Mouse (Mus musculus) megakaryocyte progenitor cell, adult 5-6 weeks (primary cell): ENCODE data around the gene D030056L22Rik. TPM values are rescaled to one million over a fixed set of nuclear protein-coding genes. Genes with fewer than 3 reads are reported as not detected.

Experiments used
- ATAC-seq: replicated peaks from 2 replicates; pipeline ENCODE4 v1.8.0; 2016; ENCODE audit warnings: mild to moderate bottlenecking, moderate TSS enrichment, inconsistent platforms; ENCODE audit not compliant: poor library complexity
- total RNA-seq, 2 experiments: library from RNA; stranded (forward) in 1 of 2; stranded (reverse) in 1 of 2; fragments of 157-497, 149-512 nt in 1 of 2; fragments of 200-1000 nt in 1 of 2; gene quantifications; 2 replicates each; pipeline versions ENCODE4 v1.2.3 to v1.2.4; 2015 to 2017

D030056L22Rik gene
- total RNA-seq (2015), result 37.3 and 51.3 TPM in 2 replicates
- 22.7 and 25.5 TPM in 2 replicates for total RNA-seq (2017)

- ATAC-seq, result peak; percentile 92
Measured at GRCm38 (mm10) chr19:18712866-18713300, at the start of gene D030056L22Rik. Gene D030056L22Rik, plus strand, starts transcription at chr19:18713193.

DNA sequence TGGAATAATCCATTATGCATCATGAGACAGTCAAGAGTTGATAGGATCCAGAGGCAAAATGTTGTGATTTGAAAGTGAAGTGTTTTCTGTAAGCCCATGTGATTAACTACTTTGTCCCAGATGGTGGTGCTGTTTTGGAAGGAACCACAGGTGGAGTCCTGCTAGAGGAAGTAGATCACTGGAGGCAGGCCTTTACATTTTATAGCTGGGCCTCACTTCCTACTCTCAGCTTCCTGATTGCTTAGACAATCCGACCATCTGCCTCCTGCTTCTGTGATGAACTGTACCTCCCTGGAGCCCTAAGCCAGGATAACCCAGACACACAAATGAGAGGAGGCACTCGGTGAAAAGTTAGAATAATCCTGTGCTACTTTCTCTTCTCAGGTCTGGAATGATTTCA lies 49.1 kb upstream of the D030056L22Rik start:
- ATAC-seq, result peak; percentile 95

GRCm38 (mm10) chr19:18666966-18667365 lies 46.0 kb upstream of the D030056L22Rik start:
- no peak for ATAC-seq

DNA sequence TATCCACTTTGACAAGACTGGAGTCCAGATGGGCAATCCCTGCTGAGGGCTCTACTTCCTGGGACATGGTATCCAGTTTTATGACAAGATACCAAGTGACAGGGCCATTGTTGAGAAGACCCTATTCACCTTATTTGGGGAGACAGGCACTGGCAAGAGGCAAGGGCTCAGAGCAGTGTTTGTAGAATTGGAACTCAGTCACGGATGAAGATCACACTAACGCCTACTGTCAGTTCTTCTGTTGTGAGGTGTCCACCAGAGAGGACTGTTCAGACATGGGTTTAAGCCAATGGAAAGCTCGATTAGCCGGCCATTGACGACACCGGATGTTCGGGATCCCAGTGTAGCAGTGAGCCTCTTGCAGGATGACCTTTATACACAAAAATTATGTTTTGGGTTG lies 43.4 kb upstream of the D030056L22Rik start:
- ATAC-seq, result no peak

- peak; percentile 97 for ATAC-seq
Measured at GRCm38 (mm10) chr19:18670608-18671007, 42.4 kb upstream of the D030056L22Rik start, which contains the start of gene Carnmt1. Gene Carnmt1, plus strand, starts transcription at chr19:18670764.

GRCm38 (mm10) chr19:18671056-18671741 lies 41.8 kb upstream of the D030056L22Rik start:
- ATAC-seq, result peak; percentile 21

- ATAC-seq, result no peak
Measured at GRCm38 (mm10) chr19:18672498-18672897, 40.5 kb upstream of the D030056L22Rik start.

GRCm38 (mm10) chr19:18673116-18673515 lies 39.9 kb upstream of the D030056L22Rik start:
- no peak for ATAC-seq

DNA sequence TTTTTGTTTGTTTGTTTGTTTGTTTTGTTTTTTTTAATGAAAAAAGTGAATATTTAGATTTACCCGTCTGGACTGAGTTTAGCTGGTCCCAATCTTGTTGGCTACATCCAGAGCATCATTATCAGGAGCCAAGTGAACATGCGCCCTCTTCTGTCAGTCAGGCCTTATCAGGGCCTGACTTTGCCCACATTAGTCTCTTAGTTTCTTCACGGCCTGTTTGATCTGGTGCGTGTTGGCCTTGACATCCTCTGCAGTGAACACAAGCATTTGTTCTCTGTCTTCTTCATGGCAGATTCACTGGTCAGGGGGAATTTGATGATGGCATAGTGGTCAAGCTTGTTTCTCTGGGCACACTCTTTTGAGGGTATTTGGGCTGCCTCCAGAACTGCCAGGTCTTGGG lies 30.9 kb upstream of the D030056L22Rik start:
- peak; percentile 89 for ATAC-seq

DNA sequence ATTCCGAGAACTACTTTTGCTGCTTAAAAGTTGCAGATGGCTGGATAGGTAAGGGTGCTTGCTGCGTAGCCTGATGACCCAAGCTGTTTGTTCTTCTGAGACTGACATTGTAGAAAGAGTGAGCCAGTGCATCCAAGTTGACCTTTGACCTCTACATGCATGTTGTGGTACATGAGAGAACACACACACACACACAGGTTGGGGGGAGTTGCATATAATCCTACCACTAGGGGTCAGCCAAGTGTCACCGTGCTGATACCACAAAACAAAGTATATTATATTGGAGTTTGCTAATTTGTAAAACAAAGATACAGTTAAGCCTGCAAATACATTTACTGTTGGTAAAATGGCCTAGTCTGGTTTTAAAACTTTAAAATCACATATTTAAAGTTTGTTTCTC lies 25.4 kb upstream of the D030056L22Rik start:
- peak; percentile 95 for ATAC-seq

- peak; percentile 92 for ATAC-seq
Measured at GRCm38 (mm10) chr19:18692176-18692575, 20.8 kb upstream of the D030056L22Rik start.

- no peak for ATAC-seq
Measured at GRCm38 (mm10) chr19:18692768-18693167, 20.2 kb upstream of the D030056L22Rik start.

DNA sequence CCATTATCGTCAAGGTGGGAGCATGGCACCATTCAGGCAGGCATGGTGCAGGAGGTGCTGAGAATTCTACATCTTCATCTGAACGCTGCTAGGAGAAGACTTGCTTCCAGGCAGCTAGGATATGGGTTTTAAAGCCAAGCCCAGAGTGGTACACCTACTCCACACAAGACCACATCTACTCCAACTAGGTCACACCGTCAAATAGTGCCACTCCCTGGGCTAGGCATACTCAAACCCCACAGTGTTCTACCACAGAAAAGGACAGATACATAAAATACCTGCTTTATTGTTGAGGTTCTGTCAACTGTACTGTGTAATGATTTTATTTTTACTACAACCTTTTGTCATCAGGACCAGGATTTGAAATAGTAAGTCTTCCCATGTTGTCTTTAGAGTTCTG lies 17.9 kb upstream of the D030056L22Rik start:
- no peak for ATAC-seq

GRCm38 (mm10) chr19:18695552-18695951 lies 17.4 kb upstream of the D030056L22Rik start:
- ATAC-seq, result 0 out of 2 replicates have a peak, but pooled peaks have one; percentile 23

- no peak for ATAC-seq
Measured at GRCm38 (mm10) chr19:18708101-18708500, 4.9 kb upstream of the D030056L22Rik start.

DNA sequence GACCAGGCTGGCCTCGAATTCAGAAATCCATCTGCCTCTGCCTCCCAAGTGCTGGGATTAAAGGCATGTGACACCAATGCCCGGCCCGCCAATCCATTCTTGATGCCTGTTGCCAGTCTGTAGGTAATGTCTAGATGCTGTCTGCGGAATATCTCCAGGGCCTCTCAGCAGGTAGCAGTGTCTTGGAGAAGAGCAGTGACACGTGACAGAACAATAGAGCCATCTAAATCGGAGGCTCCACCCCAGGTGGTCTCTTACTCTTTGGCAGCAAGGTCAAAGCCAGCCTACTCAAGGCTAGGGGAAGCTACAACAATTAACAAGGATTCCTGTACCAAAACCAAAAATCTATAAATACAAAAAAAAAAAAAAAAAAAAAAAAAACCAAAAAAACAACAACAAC lies 2.1 kb upstream of the D030056L22Rik start:
- ATAC-seq, result no peak

GRCm38 (mm10) chr19:18711589-18711988 lies 1.4 kb upstream of the D030056L22Rik start:
- no peak for ATAC-seq

DNA sequence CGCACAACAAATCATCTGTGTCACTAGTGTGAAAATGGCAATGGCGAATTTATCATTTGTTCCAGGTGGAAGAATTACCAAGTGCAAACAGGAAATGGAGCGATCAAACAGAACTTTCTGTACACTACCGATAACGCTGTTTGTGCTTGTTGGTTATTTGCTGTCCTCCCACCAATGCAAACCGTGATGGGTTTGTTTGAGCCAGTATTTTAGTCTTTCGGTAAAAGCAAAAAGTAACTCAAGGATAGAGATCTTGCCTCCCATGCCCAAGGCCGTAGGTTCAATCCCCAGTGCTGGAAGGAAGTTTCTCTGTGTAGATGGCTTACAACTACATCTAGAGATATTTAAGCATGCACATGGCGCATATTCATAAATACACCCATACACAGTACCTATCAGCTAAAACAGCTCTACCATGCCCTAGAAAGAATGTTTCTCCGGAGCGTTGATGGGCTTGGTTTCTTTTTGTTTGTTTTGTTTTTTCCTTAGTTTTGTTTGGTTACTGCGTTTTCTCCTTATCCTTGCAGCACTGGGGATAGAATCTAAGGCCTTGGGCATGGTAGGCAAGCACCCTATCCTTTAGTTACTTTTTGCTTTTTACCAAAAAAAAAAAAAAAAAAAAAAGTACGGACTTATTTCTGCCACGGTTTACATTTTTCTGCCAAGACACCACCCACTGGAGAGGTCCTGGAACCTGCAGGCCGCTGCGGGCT lies 684 bp upstream of the D030056L22Rik start:
- no peak for ATAC-seq

DNA sequence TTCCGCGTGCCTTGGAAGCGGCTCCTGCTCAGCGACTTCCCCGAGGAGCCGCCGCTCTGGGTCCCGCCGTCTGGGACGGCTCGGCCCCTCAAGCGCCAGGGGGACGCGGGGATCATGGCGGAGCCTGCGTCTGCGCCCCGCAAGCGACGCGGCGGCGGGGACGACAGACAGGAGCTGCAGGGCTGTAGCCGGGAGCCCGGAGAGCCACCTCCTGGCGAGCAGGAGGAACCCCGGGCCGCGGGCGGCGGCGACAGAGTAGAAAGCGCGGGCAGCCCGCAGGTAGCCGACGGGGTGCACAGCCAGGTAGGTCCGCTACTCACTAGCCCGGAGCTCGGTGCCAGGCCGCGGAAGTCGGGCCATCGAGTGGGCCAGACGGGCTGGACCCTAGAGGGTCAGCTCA lies 364 bp downstream of the D030056L22Rik start:
- ATAC-seq, result peak; percentile 9

GRCm38 (mm10) chr19:18716374-18716773 lies 3.4 kb downstream of the D030056L22Rik start:
- ATAC-seq, result peak; percentile 45

DNA sequence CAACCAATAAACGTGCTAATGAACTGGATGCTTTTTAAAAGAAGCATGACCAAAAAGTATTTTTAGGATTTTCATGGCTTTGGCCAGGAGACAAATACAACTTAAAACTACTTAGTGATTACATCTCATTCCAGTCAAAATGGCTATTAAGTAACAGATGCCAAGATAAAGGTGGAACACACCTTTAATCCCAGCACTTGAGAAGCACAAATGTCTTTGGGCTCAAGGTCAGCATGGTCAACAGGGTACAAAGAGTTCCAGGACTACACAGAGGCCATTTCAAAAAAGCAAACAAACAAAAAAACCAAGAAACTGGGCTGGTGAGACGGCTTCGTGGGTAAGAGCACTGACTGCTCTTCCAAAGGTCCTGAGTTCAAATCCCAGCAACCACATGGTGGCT lies 7.3 kb downstream of the D030056L22Rik start:
- ATAC-seq, result no peak

GRCm38 (mm10) chr19:18725186-18725585 lies 12.2 kb downstream of the D030056L22Rik start:
- ATAC-seq, result peak; percentile 84
